Mouse (Mus musculus): ENCODE data around the gene Itfg2. TPM values are rescaled to one million over a fixed set of nuclear protein-coding genes. Genes with fewer than 3 reads are reported as not detected.

The Itfg2 gene
- polyA plus RNA-seq, 1 experiment from 2014 or later: 20.4 TPM

GRCm38 (mm10) chr6:128436356-128437005 is 11.8 kb upstream of the Itfg2 start:
- no peak for TF ChIP-seq CTCF (IDR thresholded peaks at IDR 0.05)
- no peaks in the 10 kb centered on the region for H3K27me3 ChIP-seq
- ATAC-seq (no peak), DNase-seq (ENCODE audit: low read depth, low spot score) (no peak)
- in situ Hi-C loops (cut with MboI; ENCODE audit: low pct_unique_long_range_greater_than_20kb): loop anchor here (10.0 to 25.0 kb wide), 2 partner anchors 778 to 1099 kb away; no protein-coding TSS in a partner anchor
- POLR2A ChIA-PET: no interaction called here
- CTCF ChIA-PET: no interaction called here

GRCm38 (mm10) chr6:128435474-128435873 is 10.7 kb upstream of the Itfg2 start:
- DNase-seq (ENCODE audit: low read depth, low spot score): no peak
- CTCF ChIA-PET: interaction anchor here (1.4 kb wide), 1 partner anchor 10 kb away, joined by 4 read pairs; no protein-coding TSS in a partner anchor

GRCm38 (mm10) chr6:128433566-128433965 is 8.8 kb upstream of the Itfg2 start:
- no peaks in the 10 kb centered on the region for H3K27me3 ChIP-seq
- ATAC-seq (no peak), DNase-seq (ENCODE audit: low read depth, low spot score) (no peak)
- in situ Hi-C loops (cut with MboI; ENCODE audit: low pct_unique_long_range_greater_than_20kb): loop anchor here (10.0 to 25.0 kb wide), 2 partner anchors 781 to 1096 kb away; no protein-coding TSS in a partner anchor
- ChIA-PET CTCF (interaction anchor here (1.2 kb wide), 1 partner anchor 46 kb away, joined by 4 read pairs; no protein-coding TSS in a partner anchor), POLR2A (interaction anchor here (1.3 kb wide), 1 partner anchor 9 kb away, joined by 5 read pairs; the partner anchor contains the start of gene Itfg2)
- TF ChIP-seq CTCF (IDR thresholded peaks at IDR 0.05): no peak

More at GRCm38 (mm10) chr6:128435474-128435873, 10.7 kb upstream of the Itfg2 start:
- no peaks in the 10 kb centered on the region for H3K27me3 ChIP-seq
- no peak for ATAC-seq
- in situ Hi-C loops (cut with MboI; ENCODE audit: low pct_unique_long_range_greater_than_20kb): loop anchor here (10.0 to 25.0 kb wide), 2 partner anchors 779 to 1098 kb away; no protein-coding TSS in a partner anchor
- POLR2A ChIA-PET: interaction anchor here (0.6 kb wide), 1 partner anchor 9 kb away, joined by 3 read pairs; no protein-coding TSS in a partner anchor
- TF ChIP-seq CTCF (IDR thresholded peaks at IDR 0.05): no peak

DNA sequence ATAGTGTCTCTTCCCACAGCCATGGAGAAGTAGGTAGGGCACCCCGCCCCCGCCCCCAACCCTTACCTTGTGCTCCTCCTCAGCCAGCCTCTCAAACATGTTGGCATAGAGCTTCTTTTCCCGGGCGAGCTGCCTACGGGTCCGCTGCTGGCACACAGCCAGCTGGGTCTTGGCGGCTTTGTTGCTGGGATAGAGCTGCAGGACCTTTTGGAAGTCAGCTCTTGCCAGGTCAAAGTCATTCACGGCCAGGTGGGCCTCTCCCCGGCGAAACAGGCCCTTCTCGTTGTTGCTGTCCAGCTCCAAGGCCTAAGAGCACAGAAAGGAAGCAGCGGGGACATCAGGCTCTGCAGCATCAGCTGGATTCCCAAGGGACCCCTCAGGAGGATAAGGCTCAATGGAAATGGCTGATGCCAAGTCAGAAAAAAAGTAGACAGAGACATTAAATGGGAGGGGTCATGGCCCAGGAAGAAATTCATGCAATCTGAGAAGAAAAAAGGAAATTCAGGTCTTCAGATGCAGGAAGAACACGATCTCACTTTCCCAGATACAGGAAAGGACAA is 7.7 kb upstream of the Itfg2 start:
- ChIA-PET CTCF (interaction anchor here (1.2 kb wide), 1 partner anchor 47 kb away, joined by 4 read pairs; no protein-coding TSS in a partner anchor), POLR2A (interaction anchor here (1.3 kb wide), 1 partner anchor 8 kb away, joined by 5 read pairs; the partner anchor contains the start of gene Itfg2)
- in situ Hi-C loops (cut with MboI; ENCODE audit: low pct_unique_long_range_greater_than_20kb): loop anchor here (10.0 to 25.0 kb wide), 2 partner anchors 782 to 1095 kb away; no protein-coding TSS in a partner anchor
- DNase-seq (ENCODE audit: low read depth, low spot score) (no peak), ATAC-seq (no peak)
- no peak for TF ChIP-seq CTCF (IDR thresholded peaks at IDR 0.05)
- H3K27me3 ChIP-seq: no peaks in the 10 kb centered on the region

DNA sequence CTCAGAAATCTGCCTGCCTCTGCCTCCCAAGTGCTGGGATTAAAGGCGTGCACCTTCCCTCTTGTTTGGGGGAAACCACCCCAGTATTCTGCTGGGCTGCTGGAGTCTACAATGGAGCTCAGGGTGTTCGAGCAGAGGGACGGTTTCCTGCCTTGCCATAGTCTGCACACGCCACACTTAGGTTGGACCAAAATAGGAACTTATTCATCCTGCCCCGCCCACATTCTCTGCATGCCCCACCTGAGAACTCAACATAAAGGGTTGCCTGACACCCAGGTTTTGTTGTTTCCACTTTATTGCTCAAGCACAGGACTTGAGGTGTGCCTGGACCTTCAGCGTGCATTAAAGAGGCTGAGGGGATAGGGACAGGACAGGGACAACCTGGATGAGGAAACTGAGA is 5.1 kb upstream of the Itfg2 start:
- no peak for ATAC-seq
- POLR2A ChIA-PET: interaction anchor here (0.7 kb wide), 1 partner anchor 91 kb away, joined by 10 read pairs; no protein-coding TSS in a partner anchor
- in situ Hi-C loops (cut with MboI; ENCODE audit: low pct_unique_long_range_greater_than_20kb): loop anchor here (10.0 to 25.0 kb wide), 2 partner anchors 785 to 1093 kb away; no protein-coding TSS in a partner anchor
- CTCF ChIA-PET: no interaction called here
- H3K27me3 ChIP-seq: no peaks in the 10 kb centered on the region
- no peak for TF ChIP-seq CTCF (IDR thresholded peaks at IDR 0.05)
- DNase-seq (ENCODE audit: low read depth, low spot score): no peak

DNA sequence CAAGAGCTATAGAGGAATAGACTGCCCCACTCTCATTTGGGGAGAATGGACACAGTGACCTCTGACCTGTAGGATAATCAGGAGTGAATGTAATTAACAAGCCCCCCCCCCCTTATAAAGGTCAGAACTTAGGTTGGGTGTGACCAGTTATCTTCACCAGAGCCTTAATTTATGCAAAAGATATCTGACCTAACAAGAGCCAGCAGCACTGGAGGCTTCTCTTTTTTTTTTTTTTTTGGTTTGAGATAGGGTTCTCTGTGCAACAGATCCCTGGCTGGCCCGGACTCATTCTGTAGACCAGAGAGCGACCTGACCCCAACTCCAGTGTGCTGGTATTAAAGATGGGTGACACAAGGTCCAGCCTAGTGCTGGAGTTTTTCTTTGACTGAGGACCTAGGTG is 4.6 kb upstream of the Itfg2 start:
- TF ChIP-seq CTCF (IDR thresholded peaks at IDR 0.05): no peak
- CTCF ChIA-PET: interaction anchor here (1.0 kb wide), 1 partner anchor 17 kb away, joined by 3 read pairs; no protein-coding TSS in a partner anchor
- POLR2A ChIA-PET: interaction anchor here (0.5 to 0.7 kb wide), 2 partner anchors 91 to 1284 kb away, joined by 4 to 10 read pairs; no protein-coding TSS in a partner anchor
- ATAC-seq (no peak), DNase-seq (ENCODE audit: low read depth, low spot score) (no peak)
- in situ Hi-C loops (cut with MboI; ENCODE audit: low pct_unique_long_range_greater_than_20kb): loop anchor here (25.0 kb wide), 1 partner anchor 1092 kb away; no protein-coding TSS in a partner anchor
- H3K27me3 ChIP-seq: no peaks in the 10 kb centered on the region

GRCm38 (mm10) chr6:128427571-128427970 is 2.8 kb upstream of the Itfg2 start:
- ChIA-PET CTCF (no interaction called here), POLR2A (no interaction called here)
- no peak for DNase-seq (ENCODE audit: low read depth, low spot score)
- TF ChIP-seq CTCF (IDR thresholded peaks at IDR 0.05): no peak
- in situ Hi-C loops (cut with MboI; ENCODE audit: low pct_unique_long_range_greater_than_20kb): loop anchor here (25.0 kb wide), 1 partner anchor 1090 kb away; no protein-coding TSS in a partner anchor
- H3K27me3 ChIP-seq: no peaks in the 10 kb centered on the region
- no peak for ATAC-seq

- H3K27me3 ChIP-seq: no peaks in the 10 kb centered on the region
- no peak for TF ChIP-seq CTCF (IDR thresholded peaks at IDR 0.05)
- DNase-seq (ENCODE audit: low read depth, low spot score) (no peak), ATAC-seq (no peak)
- CTCF ChIA-PET: interaction anchor here (0.8 to 2.0 kb wide), 5 partner anchors 8 to 54 kb away, joined by 3 to 6 read pairs (median 4); no protein-coding TSS in a partner anchor
- POLR2A ChIA-PET: interaction anchor here (1.0 kb wide), 1 partner anchor 8 kb away, joined by 5 read pairs; no protein-coding TSS in a partner anchor
- in situ Hi-C loops (cut with MboI; ENCODE audit: low pct_unique_long_range_greater_than_20kb): loop anchor here (25.0 kb wide), 1 partner anchor 1088 kb away; no protein-coding TSS in a partner anchor
Measured at GRCm38 (mm10) chr6:128425046-128425445, 315 bp upstream of the Itfg2 start.

DNA sequence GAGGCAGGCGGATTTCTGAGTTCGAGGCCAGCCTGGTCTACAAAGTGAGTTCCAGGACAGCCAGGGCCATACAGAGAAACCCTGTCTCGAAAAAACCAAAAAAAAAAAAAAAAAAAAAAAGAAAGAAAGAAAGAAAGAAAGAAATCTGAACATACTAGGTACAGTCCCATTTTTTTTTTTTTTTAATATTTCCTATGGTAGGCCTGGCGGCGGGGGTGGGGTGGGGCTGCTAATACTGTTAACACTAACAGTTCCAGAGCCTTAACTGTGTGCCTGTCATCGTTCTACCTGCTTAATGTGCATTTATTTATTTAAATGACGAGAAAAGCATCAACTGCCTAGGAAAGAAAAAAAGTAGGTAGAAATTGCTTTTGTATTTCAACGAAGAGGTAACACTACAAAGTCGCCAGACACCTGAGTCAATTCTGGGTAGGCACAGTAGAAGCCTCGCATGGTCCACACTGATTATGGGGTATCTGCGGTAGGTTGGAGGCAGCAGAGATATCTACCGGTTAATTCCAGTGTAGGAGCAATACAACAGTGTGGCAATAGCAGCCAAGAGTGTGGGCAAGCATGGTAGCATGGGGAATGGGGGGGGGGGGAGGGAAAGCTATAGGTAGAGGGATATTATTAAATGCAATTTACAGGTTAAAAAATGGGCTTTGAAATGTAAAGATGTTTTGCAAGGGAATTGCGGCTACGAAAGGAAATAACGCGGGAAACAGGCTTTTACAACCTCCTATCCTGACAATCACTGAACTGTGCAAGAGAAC is 1.0 kb downstream of the Itfg2 start:
- no peak for ATAC-seq

More for the DNA sequence above, 1.0 kb downstream of the Itfg2 start:
- POLR2A ChIA-PET: interaction anchor here (0.6 to 0.7 kb wide), 2 partner anchors 62 to 76 kb away, joined by 3 to 5 read pairs; no protein-coding TSS in a partner anchor
- CTCF ChIA-PET: interaction anchor here (1.2 to 3.5 kb wide), 3 partner anchors 12 to 56 kb away, joined by 4 to 23 read pairs (median 6); no protein-coding TSS in a partner anchor
- no peak for DNase-seq (ENCODE audit: low read depth, low spot score)
- H3K27me3 ChIP-seq: no peaks in the 10 kb centered on the region
- TF ChIP-seq CTCF (IDR thresholded peaks at IDR 0.05): no peak
- in situ Hi-C loops (cut with MboI; ENCODE audit: low pct_unique_long_range_greater_than_20kb): no loop called here

All from Patski (cell line).